Mouse (Mus musculus) stomach, embryonic 14.5 days (tissue): ENCODE data around the gene Ehbp1l1. TPM values are rescaled to one million over a fixed set of nuclear protein-coding genes. Genes with fewer than 3 reads are reported as not detected.

ENCODE experiments used
- ATAC-seq: fragments of 200-750 bp; cut with Nextera tagmentation; 2 replicates; pipeline ENCODE4 v1.8.0; 2017; ENCODE audit warnings: low read depth, moderate TSS enrichment; ENCODE audit not compliant: insufficient number of reproducible peaks, insufficient read depth, low FRiP score
- H3K27ac ChIP-seq: fragments of 300-500 bp; sonication (generic); 2 replicates; pipeline ENCODE4 v1.5.1; 2014; ENCODE audit warnings: mild to moderate bottlenecking, low read length, moderate library complexity, mixed read lengths
- H3K27me3 ChIP-seq: fragments of 300-500 bp; sonication (generic); 2 replicates; pipeline ENCODE4 v1.6.1; 2014; ENCODE audit warnings: low read length, control low read depth, mixed read lengths; ENCODE audit not compliant: control insufficient read depth, insufficient read depth
- H3K36me3 ChIP-seq: fragments of 300-500 bp; sonication (generic); 2 replicates; pipeline ENCODE4 v1.6.1; 2014; ENCODE audit warnings: mild to moderate bottlenecking, control low read depth, low read length, moderate library complexity, mixed read lengths; ENCODE audit not compliant: control insufficient read depth, insufficient read depth
- H3K4me1 ChIP-seq: fragments of 300-500 bp; sonication (generic); 2 replicates; pipeline ENCODE4 v1.6.1; 2014; ENCODE audit warnings: low read length, control low read depth, mixed read lengths; ENCODE audit not compliant: control insufficient read depth, insufficient read depth
- H3K4me2 ChIP-seq: fragments of 300-500 bp; sonication (generic); replicated peaks from 2 replicates; pipeline ENCODE4 v1.6.1; 2014; ENCODE audit warnings: low read depth, low read length, control low read depth
- H3K4me3 ChIP-seq: fragments of 300-500 bp; sonication (generic); 2 replicates; pipeline ENCODE4 v1.5.1; 2014; ENCODE audit warnings: low read depth, low read length, control low read depth
- H3K9ac ChIP-seq: fragments of 300-500 bp; sonication (generic); replicated peaks from 2 replicates; pipeline ENCODE4 v1.6.1; 2014; ENCODE audit warnings: low read depth, mild to moderate bottlenecking, control low read depth, low read length, moderate library complexity, mixed read lengths
- H3K9me3 ChIP-seq: fragments of 300-500 bp; sonication (generic); 2 replicates; pipeline ENCODE4 v1.6.1; 2016; ENCODE audit warnings: low read depth, low read length, control low read depth; ENCODE audit not compliant: control insufficient read depth
- WGBS: fragments of 180-500 bp; shearing (Covaris S2); extraction: QIAGEN DNeasy Blood & Tissue Kit; methylation state at CpG from one replicate; pipeline ENCODE4 v1.1.7; 2014; 5-methylcytosine and 5-hydroxymethylcytosine counted together
- microRNA-seq: library from miRNA; unstranded; fragments of <30 nt; microRNA quantifications from one replicate; pipeline ENCODE4, GENCODE M21; 2016
- polyA plus RNA-seq: library from polyadenylated mRNA; unstranded; fragments of >200 nt; fragmentation: Nextera tagmentation; extraction: Ambion mirVana; gene quantifications from 2 replicates; pipeline ENCODE4 v1.2.1, GENCODE M21; 2014

Ehbp1l1 gene
- polyA plus RNA-seq, 1 experiment from 2014 or later, result 36.7 TPM

- Histone ChIP-seq H3K4me3 (peak within 1 kb of the TSS; percentile 48), H3K4me1 (peaks cover 22% of the 10 kb centered on the region; the same call in 1 of the 2 replicates), H3K9ac (peak within 1 kb of the TSS; percentile 39), H3K9me3 (no peaks in the 10 kb centered on the region), H3K27me3 (no peaks in the 10 kb centered on the region), H3K36me3 (peaks cover 34% of the 10 kb centered on the region), H3K27ac (peak within 1 kb of the TSS; percentile 93), H3K4me2 (peak within 1 kb of the TSS; percentile 68)
- 1% methylated on average over 32 of the region's 32 CpGs for WGBS
- peak; percentile 94 for ATAC-seq
Measured at GRCm38 (mm10) chr19:5662981-5663913, 62.9 kb downstream of the Ehbp1l1 start, which contains the start of gene Sipa1. Gene Sipa1 (minus strand): TSS chr19:5663707.

GRCm38 (mm10) chr19:5662310-5662709, 63.8 kb downstream of the Ehbp1l1 start:
- no peaks in the 10 kb centered on the region for H3K27me3 ChIP-seq
- H3K27ac ChIP-seq, result peak overlapping the region; percentile 93; the same call in 1 of the 2 replicates
- peak overlapping the region; percentile 48 for H3K4me3 ChIP-seq
- H3K9ac ChIP-seq, result peak overlapping the region; percentile 39; the same call in 1 of the 2 replicates
- no peak for ATAC-seq
- no peaks in the 10 kb centered on the region for H3K9me3 ChIP-seq
- WGBS, result 74% methylated on average over 8 of the region's 8 CpGs
- peaks cover 22% of the 10 kb centered on the region; the same call in 1 of the 2 replicates for H3K4me1 ChIP-seq
- H3K36me3 ChIP-seq, result peaks cover 29% of the 10 kb centered on the region
- H3K4me2 ChIP-seq, result peak overlapping the region; percentile 68

DNA sequence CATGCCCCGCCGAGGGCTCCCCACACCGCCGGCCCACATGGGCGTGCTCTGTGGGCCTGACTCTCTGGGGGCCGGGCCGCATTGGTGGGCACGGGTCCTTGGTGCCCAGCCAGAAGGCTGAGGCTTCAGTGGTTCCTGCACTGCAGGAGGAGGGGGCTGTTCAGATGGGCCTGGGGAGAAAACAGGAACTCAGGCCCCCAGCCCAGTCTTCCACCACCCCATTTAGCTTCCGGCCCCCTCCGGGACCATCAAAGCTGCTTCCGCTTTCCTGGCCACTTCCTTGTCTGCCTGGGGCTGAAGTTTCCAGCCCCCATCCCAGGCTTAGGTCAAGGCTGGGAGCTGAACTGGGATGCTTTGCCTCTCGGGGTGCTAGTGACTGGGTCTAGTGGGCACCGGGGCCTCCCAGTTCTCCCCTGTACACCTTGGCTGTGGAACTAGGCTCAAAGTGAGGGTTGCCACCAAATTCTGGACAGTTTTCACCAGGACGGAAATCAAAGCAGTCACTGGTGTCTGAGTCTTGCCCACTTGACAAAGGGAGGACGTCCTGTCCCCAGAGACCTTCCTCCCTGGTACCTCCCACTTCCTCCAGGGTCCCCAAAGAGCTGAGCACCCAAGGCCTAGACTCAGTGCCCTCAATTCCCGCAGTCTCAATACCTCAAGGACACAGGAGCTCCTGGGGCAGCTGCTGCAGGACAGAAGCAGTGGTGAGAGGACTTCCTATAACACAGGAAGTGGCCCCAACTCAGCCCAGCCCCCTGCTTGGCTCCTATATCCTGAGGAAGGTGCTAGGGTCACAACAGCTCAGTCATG, 65.0 kb downstream of the Ehbp1l1 start:
- Histone ChIP-seq H3K9me3 (no peaks in the 10 kb centered on the region), H3K4me1 (peaks cover 22% of the 10 kb centered on the region; the same call in 1 of the 2 replicates), H3K27ac (no peak overlapping the region), H3K4me3 (0 out of 2 replicates have a peak overlapping the region, but pooled peaks have one; percentile 9), H3K27me3 (no peaks in the 10 kb centered on the region), H3K4me2 (peak overlapping the region; percentile 68), H3K9ac (no peak overlapping the region), H3K36me3 (peaks cover 20% of the 10 kb centered on the region)
- WGBS, result 86% methylated on average over 16 of the region's 16 CpGs
- no peak for ATAC-seq

Small RNAs within 50 kb of the gene (microRNA-seq; reads per million reads assigned to microRNA genes)
- gene Mir6987, result not detected

Other genes with a start within 250 kb of the Ehbp1l1 start
- gene Mus81, start 237.9 kb downstream of the Ehbp1l1 start, polyA plus RNA-seq, result 41.2 and 46.6 TPM in 2 replicates
- gene Cfl1, start 235.9 kb downstream of the Ehbp1l1 start, polyA plus RNA-seq, result 2,904 and 2,937 TPM in 2 replicates
- gene 1700020D05Rik, start 222.5 kb downstream of the Ehbp1l1 start, polyA plus RNA-seq, result 0.25 and 0.42 TPM in 2 replicates
- gene Snx32, start 215.8 kb downstream of the Ehbp1l1 start, polyA plus RNA-seq, result 12.4 and 13.0 TPM in 2 replicates
- 11.2 and 11.5 TPM in 2 replicates for gene Ovol1, start 165.7 kb downstream of the Ehbp1l1 start, polyA plus RNA-seq
- 5.5 and 6.1 TPM in 2 replicates for gene Ap5b1, start 158.3 kb downstream of the Ehbp1l1 start, polyA plus RNA-seq
- 113 and 119 TPM in 2 replicates for gene Rnaseh2c, start 124.4 kb downstream of the Ehbp1l1 start, polyA plus RNA-seq
- 30.5 and 37.0 TPM in 2 replicates for gene Kat5, start 116.1 kb downstream of the Ehbp1l1 start, polyA plus RNA-seq
- 49.0 and 52.2 TPM in 2 replicates for gene Rela, start 88.8 kb downstream of the Ehbp1l1 start, polyA plus RNA-seq
- gene Sipa1, start 62.6 kb downstream of the Ehbp1l1 start, polyA plus RNA-seq, result 15.2 and 19.4 TPM in 2 replicates
- 20.0 and 21.5 TPM in 2 replicates for gene Map3k11, start 37.6 kb downstream of the Ehbp1l1 start, polyA plus RNA-seq
- 29.8 and 32.1 TPM in 2 replicates for gene Pcnx3, start 37.4 kb downstream of the Ehbp1l1 start, polyA plus RNA-seq
- gene Kcnk7, start 21.9 kb downstream of the Ehbp1l1 start, polyA plus RNA-seq, result 0.62 and 0.84 TPM in 2 replicates
- 92.4 and 98.4 TPM in 2 replicates for gene Fam89b, start 3.3 kb upstream of the Ehbp1l1 start, polyA plus RNA-seq
- 33.8 and 35.2 TPM in 2 replicates for gene Ltbp3, start 14.6 kb upstream of the Ehbp1l1 start, polyA plus RNA-seq
- gene Scyl1, start 45.1 kb upstream of the Ehbp1l1 start, polyA plus RNA-seq, result 67.6 and 72.1 TPM in 2 replicates
- 18.3 and 18.6 TPM in 2 replicates for gene Frmd8, start 149.0 kb upstream of the Ehbp1l1 start, polyA plus RNA-seq
- 1.8 and 2.8 TPM in 2 replicates for gene Slc25a45, start 151.5 kb upstream of the Ehbp1l1 start, polyA plus RNA-seq
- 3.1 and 3.2 TPM in 2 replicates for gene Tigd3, start 167.8 kb upstream of the Ehbp1l1 start, polyA plus RNA-seq
- gene Dpf2, start 186.7 kb upstream of the Ehbp1l1 start, polyA plus RNA-seq, result 132 and 148 TPM in 2 replicates
- 7.3 and 7.4 TPM in 2 replicates for gene Cdc42ep2, start 198.5 kb upstream of the Ehbp1l1 start, polyA plus RNA-seq
- gene Pola2, start 237.9 kb upstream of the Ehbp1l1 start, polyA plus RNA-seq, result 68.9 and 73.2 TPM in 2 replicates